10 mouse cellular contexts compared by ENCODE assay signal in genomic region chr9:58232374-58232773, GRCm38 (mm10). TPM values are rescaled to one million over a fixed set of nuclear protein-coding genes. Genes with fewer than 3 reads are reported as not detected.
DNase-seq lines count a peak whose midpoint lies in the region; ATAC-seq and TF ChIP-seq lines count a peak whose summit lies in the region.
"Had no signal": no experiment of that assay in that cellular context is flagged by ENCODE, and none has a peak within 500 bp of the region (broad histone marks: within the 10 kb centered on the region; RNA-seq: fewer than 3 reads in every experiment).

No protein-coding gene starts in this region.

- TF ChIP-seq CTCF in MEL (IDR thresholded peaks at IDR 0.05 in 2 of 3, conservative IDR thresholded peaks at IDR 0.05 in 1 of 3; ENCODE audit: control insufficient read depth in 1 of 3, insufficient read depth in 1 of 3, low read depth in 2 of 3, low read length in 3 of 3, poor library complexity in 1 of 3, severe bottlenecking in 1 of 3), result no peak
- no peak for TF ChIP-seq CTCF in layer of hippocampus, adult 2 months (conservative IDR thresholded peaks at IDR 0.05)

- no peak overlapping the region for H3K9ac ChIP-seq in hindbrain, embryonic 12.5 days
- no peak overlapping the region for H3K9ac ChIP-seq in hindbrain, embryonic 11.5 days (ENCODE audit: low read depth, low read length)
- no peak overlapping the region for H3K9ac ChIP-seq in MEL (ENCODE audit: control insufficient read depth, low read depth, low read length, poor library complexity, severe bottlenecking)
- no peak overlapping the region for H3K9ac ChIP-seq in heart, embryonic 12.5 days
- H3K9ac ChIP-seq in liver, embryonic 15.5 days, result no peak overlapping the region
- H3K9ac ChIP-seq: midbrain, embryonic 15.5 days had no signal

- DNase-seq in hindbrain, embryonic 11.5 days (ENCODE audit: low spot score), result no peak
- DNase-seq in MEL (ENCODE audit: low read depth, low spot score), result peak; percentile 76
- no peak for DNase-seq in adrenal gland, adult 8-10 months
- DNase-seq in frontal cortex, postnatal 14 days (ENCODE audit: low spot score in 2 of 2), result no peak
- DNase-seq in layer of hippocampus, adult 2 months (ENCODE audit: low spot score in 2 of 2), result no peak
- DNase-seq: right cerebral cortex, postnatal 4 days had no signal

- TF ChIP-seq EP300 in MEL (IDR thresholded peaks at IDR 0.05; ENCODE audit: low read depth in 1 of 2, low read length in 2 of 2), result peak; percentile 78 to 83

- no peak overlapping the region for H3K4me2 ChIP-seq in hindbrain, embryonic 12.5 days (replicated peaks)
- no peak overlapping the region for H3K4me2 ChIP-seq in hindbrain, embryonic 11.5 days (replicated peaks; ENCODE audit: low read depth, low read length)
- no peak overlapping the region for H3K4me2 ChIP-seq in heart, embryonic 12.5 days
- no peak overlapping the region for H3K4me2 ChIP-seq in liver, embryonic 15.5 days
- H3K4me2 ChIP-seq: midbrain, embryonic 15.5 days had no signal

- 76% methylated on average over 5 of the region's 5 CpGs for WGBS in hindbrain, embryonic 12.5 days
- WGBS in hindbrain, embryonic 11.5 days, result 73% methylated on average over 5 of the region's 5 CpGs
- 53% methylated on average over 5 of the region's 5 CpGs for whole genome bisulfite sequencing in heart, embryonic 12.5 days
- 42% methylated on average over 5 of the region's 5 CpGs for WGBS in liver, embryonic 15.5 days (ENCODE audit: insufficient replicate concordance)

- H3K4me3 ChIP-seq in hindbrain, embryonic 12.5 days, result no peak overlapping the region
- no peak overlapping the region for H3K4me3 ChIP-seq in hindbrain, embryonic 11.5 days (ENCODE audit: low read depth, low read length)
- H3K4me3 ChIP-seq in MEL (ENCODE audit: control insufficient read depth in 1 of 2, insufficient read depth in 1 of 2, low read depth in 2 of 2, low read length in 2 of 2), result no peak overlapping the region
- H3K4me3 ChIP-seq in heart, embryonic 12.5 days, result no peak overlapping the region
- H3K4me3 ChIP-seq in liver, embryonic 15.5 days (replicated peaks), result no peak overlapping the region
- H3K4me3 ChIP-seq in layer of hippocampus, adult 2 months, result no peak overlapping the region
- H3K4me3 ChIP-seq: midbrain, embryonic 15.5 days had no signal

- peaks cover 31% of the 10 kb centered on the region for H3K36me3 ChIP-seq in hindbrain, embryonic 12.5 days
- no peaks in the 10 kb centered on the region for H3K36me3 ChIP-seq in hindbrain, embryonic 11.5 days (ENCODE audit: control insufficient read depth, insufficient read depth, low read length)
- peaks cover 19 to 26% of the 10 kb centered on the region in 2 experiments for H3K36me3 ChIP-seq in MEL (ENCODE audit: control insufficient read depth in 1 of 2, insufficient read depth in 2 of 2, low read length in 2 of 2)
- H3K36me3 ChIP-seq in heart, embryonic 12.5 days, result peaks cover 76% of the 10 kb centered on the region
- H3K36me3 ChIP-seq in liver, embryonic 15.5 days (replicated peaks), result peaks cover 94% of the 10 kb centered on the region
- H3K36me3 ChIP-seq: midbrain, embryonic 15.5 days had no signal

- peaks cover under 1% of the 10 kb centered on the region; the same call in 1 of the 2 replicates for H3K79me2 ChIP-seq in MEL (ENCODE audit: control insufficient read depth, insufficient read depth, low read length, poor library complexity)

- TF ChIP-seq POLR2A in MEL (IDR thresholded peaks at IDR 0.05; ENCODE audit: control insufficient read depth in 1 of 2, insufficient read depth in 1 of 2, low read depth in 1 of 2, low read length in 2 of 2, poor library complexity in 1 of 2), result no peak

- H3K4me1 ChIP-seq in hindbrain, embryonic 12.5 days, result no peaks in the 10 kb centered on the region; the same call in 1 of the 2 replicates
- no peaks in the 10 kb centered on the region for H3K4me1 ChIP-seq in hindbrain, embryonic 11.5 days (replicated peaks; ENCODE audit: control insufficient read depth, insufficient read depth, low read length)
- peaks cover 0 to 21% of the 10 kb centered on the region in 2 experiments; a peak in 3 of 4 replicates for H3K4me1 ChIP-seq in MEL (ENCODE audit: control insufficient read depth in 1 of 2, insufficient read depth in 2 of 2, low read length in 2 of 2)
- H3K4me1 ChIP-seq in heart, embryonic 12.5 days (replicated peaks), result peaks cover 18% of the 10 kb centered on the region
- H3K4me1 ChIP-seq in liver, embryonic 15.5 days (replicated peaks), result peaks cover 12% of the 10 kb centered on the region
- H3K4me1 ChIP-seq: midbrain, embryonic 15.5 days had no signal

- no peak for TF ChIP-seq RAD21 in MEL (IDR thresholded peaks at IDR 0.05; ENCODE audit: low read depth, low read length)

- H3K27ac ChIP-seq in hindbrain, embryonic 12.5 days, result peak overlapping the region; percentile 37; the same call in 1 of the 2 replicates
- no peak overlapping the region for H3K27ac ChIP-seq in hindbrain, embryonic 11.5 days (ENCODE audit: low read depth, low read length)
- H3K27ac ChIP-seq in MEL (ENCODE audit: control insufficient read depth, low read depth, low read length), result peak overlapping the region; percentile 2; the same call in 1 of the 2 replicates
- peak overlapping the region; percentile 55 for H3K27ac ChIP-seq in heart, embryonic 12.5 days (ENCODE audit: poor library complexity, severe bottlenecking)
- peak overlapping the region; percentile 71 for H3K27ac ChIP-seq in liver, embryonic 15.5 days (replicated peaks)
- H3K27ac ChIP-seq in layer of hippocampus, adult 2 months, result no peak overlapping the region
- H3K27ac ChIP-seq: midbrain, embryonic 15.5 days had no signal

- no peak for ATAC-seq in hindbrain, embryonic 12.5 days (ENCODE audit: low FRiP score)
- ATAC-seq in hindbrain, embryonic 11.5 days (ENCODE audit: low FRiP score), result no peak
- no peak for ATAC-seq in heart, embryonic 12.5 days (ENCODE audit: insufficient number of reproducible peaks, low FRiP score)
- peak; percentile 39; the same call in 1 of the 2 replicates for ATAC-seq in liver, embryonic 15.5 days (ENCODE audit: insufficient read depth)
- ATAC-seq: midbrain, embryonic 15.5 days had no signal

- H3K9me3 ChIP-seq in hindbrain, embryonic 12.5 days (replicated peaks), result no peaks in the 10 kb centered on the region
- no peaks in the 10 kb centered on the region for H3K9me3 ChIP-seq in hindbrain, embryonic 11.5 days (ENCODE audit: control insufficient read depth, low read length)
- H3K9me3 ChIP-seq in MEL (replicated peaks; ENCODE audit: insufficient read depth, low read length), result no peaks in the 10 kb centered on the region
- H3K9me3 ChIP-seq in heart, embryonic 12.5 days (replicated peaks), result no peaks in the 10 kb centered on the region
- H3K9me3 ChIP-seq in liver, embryonic 15.5 days (replicated peaks), result no peaks in the 10 kb centered on the region
- H3K9me3 ChIP-seq: midbrain, embryonic 15.5 days had no signal

- no peaks in the 10 kb centered on the region for H3K27me3 ChIP-seq in hindbrain, embryonic 12.5 days
- H3K27me3 ChIP-seq in hindbrain, embryonic 11.5 days (ENCODE audit: control insufficient read depth, insufficient read depth, low read length), result no peaks in the 10 kb centered on the region
- no peaks in the 10 kb centered on the region for H3K27me3 ChIP-seq in MEL (ENCODE audit: control insufficient read depth in 1 of 2, insufficient read depth in 2 of 2, low read length in 2 of 2)
- no peaks in the 10 kb centered on the region for H3K27me3 ChIP-seq in heart, embryonic 12.5 days (replicated peaks)
- no peaks in the 10 kb centered on the region for H3K27me3 ChIP-seq in liver, embryonic 15.5 days
- H3K27me3 ChIP-seq: midbrain, embryonic 15.5 days had no signal

RNA-seq across cellular contexts. Expression of gene Pml, which starts 17.2 kb away (rescaled TPM):
- polyA plus RNA-seq in hindbrain, embryonic 12.5 days (2016; fragmentation: Nextera tagmentation; extraction: Ambion mirVana), result 9.8 and 10.1 TPM in 2 replicates
- polyA plus RNA-seq in hindbrain, embryonic 11.5 days (2014; fragmentation: Nextera tagmentation; extraction: Ambion mirVana), result 6.4 and 8.3 TPM in 2 replicates
- total RNA-seq in MEL (2012; rRNA removed), result 19.3 and 25.2 TPM in 2 replicates
- 10 to 100 TPM in 1 of 2 experiments, not detected in 1; 56.6 TPM for polyA plus RNA-seq in MEL (2012; ENCODE audit: insufficient read depth in 1 of 2, insufficient read length in 2 of 2, low read depth in 1 of 2, low replicate concordance in 2 of 2, missing spikeins in 1 of 2)
- polyA plus RNA-seq in heart, embryonic 12.5 days (2016; fragmentation: Nextera tagmentation; extraction: Ambion mirVana), result 15.2 and 15.5 TPM in 2 replicates
- 19.3 and 22.0 TPM in 2 replicates for polyA plus RNA-seq in liver, embryonic 15.5 days (2015; fragmentation: Nextera tagmentation; extraction: Ambion mirVana)
- 10 to 100 TPM; 23.4 to 45.6 (median 31.8) TPM for total RNA-seq in adrenal gland, adult 8-10 months (2022)
- total RNA-seq in layer of hippocampus, adult 2 months (2021), result 10 to 100 TPM; 11.9 to 14.2 TPM

RNA-seq across cellular contexts. Expression of gene Stoml1, which starts 20.6 kb away (rescaled TPM):
- 63.0 and 67.8 TPM in 2 replicates for polyA plus RNA-seq in hindbrain, embryonic 12.5 days (2016; fragmentation: Nextera tagmentation; extraction: Ambion mirVana)
- 31.2 and 35.7 TPM in 2 replicates for polyA plus RNA-seq in hindbrain, embryonic 11.5 days (2014; fragmentation: Nextera tagmentation; extraction: Ambion mirVana)
- 5.9 and 6.4 TPM in 2 replicates for total RNA-seq in MEL (2012; rRNA removed)
- polyA plus RNA-seq in MEL (2012; ENCODE audit: insufficient read depth in 1 of 2, insufficient read length in 2 of 2, low read depth in 1 of 2, low replicate concordance in 2 of 2, missing spikeins in 1 of 2), result 1 to 10 TPM in 1 of 2 experiments, not detected in 1; 8.7 TPM
- 24.0 and 24.7 TPM in 2 replicates for polyA plus RNA-seq in heart, embryonic 12.5 days (2016; fragmentation: Nextera tagmentation; extraction: Ambion mirVana)
- 4.1 and 5.0 TPM in 2 replicates for polyA plus RNA-seq in liver, embryonic 15.5 days (2015; fragmentation: Nextera tagmentation; extraction: Ambion mirVana)
- 10 to 100 TPM; 19.9 to 32.9 (median 28.3) TPM for total RNA-seq in adrenal gland, adult 8-10 months (2022)
- total RNA-seq in layer of hippocampus, adult 2 months (2021), result 10 to 100 TPM; 78.6 to 78.7 TPM

RNA-seq across cellular contexts. Expression of gene Islr2, which starts 28.3 kb away (rescaled TPM):
- polyA plus RNA-seq in hindbrain, embryonic 12.5 days (2016; fragmentation: Nextera tagmentation; extraction: Ambion mirVana), result 9.2 and 10.4 TPM in 2 replicates
- 5.5 and 6.7 TPM in 2 replicates for polyA plus RNA-seq in hindbrain, embryonic 11.5 days (2014; fragmentation: Nextera tagmentation; extraction: Ambion mirVana)
- total RNA-seq in MEL (2012; rRNA removed), result 0.15 TPM in 1 of 2 replicates, not detected in the other
- under 1 TPM in 1 of 2 experiments, not detected in 1; 0.17 TPM for polyA plus RNA-seq in MEL (2012; ENCODE audit: insufficient read depth in 1 of 2, insufficient read length in 2 of 2, low read depth in 1 of 2, low replicate concordance in 2 of 2, missing spikeins in 1 of 2)
- 0.05 TPM in 1 of 2 replicates, not detected in the other for polyA plus RNA-seq in heart, embryonic 12.5 days (2016; fragmentation: Nextera tagmentation; extraction: Ambion mirVana)
- polyA plus RNA-seq in liver, embryonic 15.5 days (2015; fragmentation: Nextera tagmentation; extraction: Ambion mirVana), result 0.05 and 0.08 TPM in 2 replicates
- 1 to 10 TPM; 1.2 to 1.9 (median 1.7) TPM for total RNA-seq in adrenal gland, adult 8-10 months (2022)
- 100 to 1,000 TPM; 134 to 136 TPM for total RNA-seq in layer of hippocampus, adult 2 months (2021)

RNA-seq across cellular contexts. Expression of gene Islr, which starts 28.3 kb away (rescaled TPM):
- polyA plus RNA-seq in hindbrain, embryonic 12.5 days (2016; fragmentation: Nextera tagmentation; extraction: Ambion mirVana), result 47.8 and 59.3 TPM in 2 replicates
- 15.5 and 16.7 TPM in 2 replicates for polyA plus RNA-seq in hindbrain, embryonic 11.5 days (2014; fragmentation: Nextera tagmentation; extraction: Ambion mirVana)
- total RNA-seq in MEL (2012; rRNA removed), result not detected in 2 replicates
- not detected for polyA plus RNA-seq in MEL (2012; ENCODE audit: insufficient read depth in 1 of 2, insufficient read length in 2 of 2, low read depth in 1 of 2, low replicate concordance in 2 of 2, missing spikeins in 1 of 2)
- 8.5 and 8.6 TPM in 2 replicates for polyA plus RNA-seq in heart, embryonic 12.5 days (2016; fragmentation: Nextera tagmentation; extraction: Ambion mirVana)
- polyA plus RNA-seq in liver, embryonic 15.5 days (2015; fragmentation: Nextera tagmentation; extraction: Ambion mirVana), result 4.2 and 4.5 TPM in 2 replicates
- total RNA-seq in adrenal gland, adult 8-10 months (2022), result 10 to 100 TPM; 23.6 to 40.9 (median 28.1) TPM
- 10 to 100 TPM; 12.8 to 14.2 TPM for total RNA-seq in layer of hippocampus, adult 2 months (2021)

Comparison
In these comparisons a context has a peak if more than half of its experiments do, and no peak if none do; other contexts are left out.
1. H3K27ac ChIP-seq: peak in hindbrain, embryonic 12.5 days (single experiment), MEL (single experiment), heart, embryonic 12.5 days (single experiment) and liver, embryonic 15.5 days (single experiment); none in hindbrain, embryonic 11.5 days (single experiment) and layer of hippocampus, adult 2 months (single experiment).